Mouse (Mus musculus) heart, adult 2 months (tissue): ENCODE results near the gene Trim9.

Source experiments
- EP300 ChIP-seq: fragments of 200-500 bp; IDR thresholded peaks from 2 replicates; pipeline ENCODE4 v1.6.1; 2011; ENCODE audit warnings: low read depth, low read length, control low read depth; ENCODE audit not compliant: insufficient read depth
- POLR2A ChIP-seq: fragments of 200-500 bp; IDR thresholded peaks from 2 replicates; pipeline ENCODE4 v1.6.1; 2011; ENCODE audit warnings: mild to moderate bottlenecking, low read depth, low read length, control low read depth; ENCODE audit not compliant: insufficient read depth

DNA sequence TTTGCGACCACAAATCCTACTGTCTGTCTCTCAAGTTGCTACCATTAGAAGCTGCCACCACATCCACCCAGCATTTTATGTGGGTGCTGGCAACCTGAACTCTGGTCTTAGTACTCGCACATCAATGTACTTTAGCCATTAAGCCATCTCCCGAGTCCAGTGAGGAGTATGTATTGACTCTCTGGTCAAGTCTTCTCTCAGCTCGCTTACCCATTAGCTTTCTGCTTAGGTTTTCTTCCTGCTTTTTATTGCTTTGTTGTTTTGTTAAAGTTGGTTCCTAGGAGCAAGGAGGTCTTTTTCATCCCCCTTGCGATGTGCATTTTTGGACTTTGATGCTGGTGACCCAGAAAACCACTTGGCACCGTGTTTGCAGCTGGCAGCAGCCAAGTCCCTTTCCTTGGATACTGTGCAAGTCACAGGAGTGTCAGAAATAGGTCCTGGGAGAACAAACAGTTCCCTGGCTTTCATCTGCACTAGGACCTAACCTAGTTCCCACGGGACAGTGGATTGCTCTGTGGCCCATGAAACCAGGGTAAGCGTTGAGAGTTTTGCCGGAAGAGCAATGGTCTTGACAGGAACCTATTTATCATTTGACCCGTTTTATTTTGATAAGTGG lies 64.2 kb downstream of the Trim9 start:
- TF ChIP-seq POLR2A (no peak), EP300 (peak; percentile 99)
